Mouse (Mus musculus): Measurements from ENCODE around the gene Ankfn1.

The Ankfn1 gene

GRCm38 (mm10) chr11:89676922-89677321 lies 100.5 kb downstream of the Ankfn1 start:
- no peak for DNase-seq (ENCODE audit: low read depth in 1 of 2, low spot score in 2 of 2)

GRCm38 (mm10) chr11:89673916-89674507 lies 103.4 kb downstream of the Ankfn1 start:
- DNase-seq (ENCODE audit: low read depth in 1 of 2, low spot score in 2 of 2) = no peak

GRCm38 (mm10) chr11:89672510-89673085 lies 104.9 kb downstream of the Ankfn1 start:
- no peak for DNase-seq (ENCODE audit: low read depth in 1 of 2, low spot score in 2 of 2)

GRCm38 (mm10) chr11:89665170-89665880 lies 112.1 kb downstream of the Ankfn1 start:
- no peak for DNase-seq (ENCODE audit: low read depth in 1 of 2, low spot score in 2 of 2)

- DNase-seq (ENCODE audit: low read depth in 1 of 2, low spot score in 2 of 2) = no peak
Measured at GRCm38 (mm10) chr11:89659048-89659447, 118.4 kb downstream of the Ankfn1 start.

- no peak for DNase-seq (ENCODE audit: low read depth in 1 of 2, low spot score in 2 of 2)
Measured at GRCm38 (mm10) chr11:89656556-89656955, 120.9 kb downstream of the Ankfn1 start.

- DNase-seq (ENCODE audit: low read depth in 1 of 2, low spot score in 2 of 2) = no peak
Measured at GRCm38 (mm10) chr11:89635740-89636139, 141.7 kb downstream of the Ankfn1 start.

- no peak for DNase-seq (ENCODE audit: low read depth in 1 of 2, low spot score in 2 of 2)
Measured at GRCm38 (mm10) chr11:89631315-89631714, 146.1 kb downstream of the Ankfn1 start.

- no peak for DNase-seq (ENCODE audit: low read depth in 1 of 2, low spot score in 2 of 2)
Measured at GRCm38 (mm10) chr11:89628562-89628961, 148.9 kb downstream of the Ankfn1 start.

GRCm38 (mm10) chr11:89627232-89627631 lies 150.2 kb downstream of the Ankfn1 start:
- no peak for DNase-seq (ENCODE audit: low read depth in 1 of 2, low spot score in 2 of 2)

GRCm38 (mm10) chr11:89623698-89624445 lies 153.6 kb downstream of the Ankfn1 start:
- no peak for DNase-seq (ENCODE audit: low read depth in 1 of 2, low spot score in 2 of 2)

- DNase-seq (ENCODE audit: low read depth in 1 of 2, low spot score in 2 of 2) = no peak
Measured at GRCm38 (mm10) chr11:89619955-89620354, 157.5 kb downstream of the Ankfn1 start.

- no peak for DNase-seq (ENCODE audit: low read depth in 1 of 2, low spot score in 2 of 2)
Measured at GRCm38 (mm10) chr11:89615806-89616205, 161.6 kb downstream of the Ankfn1 start.

- DNase-seq (ENCODE audit: low read depth in 1 of 2, low spot score in 2 of 2) = no peak
Measured at GRCm38 (mm10) chr11:89611596-89611995, 165.9 kb downstream of the Ankfn1 start.

- DNase-seq (ENCODE audit: low read depth in 1 of 2, low spot score in 2 of 2) = no peak
Measured at GRCm38 (mm10) chr11:89608071-89608470, 169.4 kb downstream of the Ankfn1 start.

- no peak for DNase-seq (ENCODE audit: low read depth in 1 of 2, low spot score in 2 of 2)
Measured at GRCm38 (mm10) chr11:89607270-89607669, 170.2 kb downstream of the Ankfn1 start.

- no peak for DNase-seq (ENCODE audit: low read depth in 1 of 2, low spot score in 2 of 2)
Measured at GRCm38 (mm10) chr11:89606346-89606745, 171.1 kb downstream of the Ankfn1 start.

GRCm38 (mm10) chr11:89602966-89603365 lies 174.5 kb downstream of the Ankfn1 start:
- no peak for DNase-seq (ENCODE audit: low read depth in 1 of 2, low spot score in 2 of 2)

GRCm38 (mm10) chr11:89600921-89601515 lies 176.4 kb downstream of the Ankfn1 start:
- DNase-seq (ENCODE audit: low read depth in 1 of 2, low spot score in 2 of 2) = no peak

GRCm38 (mm10) chr11:89590273-89590874 lies 187.1 kb downstream of the Ankfn1 start:
- DNase-seq (ENCODE audit: low read depth in 1 of 2, low spot score in 2 of 2) = no peak

- no peak for DNase-seq (ENCODE audit: low read depth in 1 of 2, low spot score in 2 of 2)
Measured at GRCm38 (mm10) chr11:89586341-89586740, 191.1 kb downstream of the Ankfn1 start.
